Mouse (Mus musculus) bone marrow, adult 2 months (tissue): Measurements from ENCODE around the gene Gpr176. TPM values are rescaled to one million over a fixed set of nuclear protein-coding genes. Genes with fewer than 3 reads are reported as not detected.

Experiments used
- H3K27ac ChIP-seq: fragments of 200-500 bp; 2 replicates; pipeline ENCODE4 v1.5.1; 2012; ENCODE audit warnings: low read depth, mild to moderate bottlenecking, control low read depth, inconsistent platforms, low read length; ENCODE audit not compliant: control insufficient read depth, poor library complexity, insufficient read depth
- H3K4me1 ChIP-seq: fragments of 200-500 bp; 2 replicates; pipeline ENCODE4 v1.6.1; 2011; ENCODE audit warnings: low read length; ENCODE audit not compliant: control insufficient read depth, insufficient read depth
- H3K4me3 ChIP-seq: fragments of 200-500 bp; replicated peaks from 2 replicates; pipeline ENCODE3; 2011; ENCODE audit warnings: mild to moderate bottlenecking, low read depth, low read length, control low read depth; ENCODE audit not compliant: control insufficient read depth
- CTCF ChIP-seq: fragments of 200-500 bp; IDR thresholded peaks from 2 replicates; pipeline ENCODE4 v1.5.1; 2011; ENCODE audit warnings: low read length, control low read depth; ENCODE audit not compliant: control insufficient read depth, insufficient read depth
- POLR2A ChIP-seq: fragments of 200-500 bp; IDR thresholded peaks from 2 replicates; pipeline ENCODE4 v1.6.1; 2011; ENCODE audit warnings: low read depth, mild to moderate bottlenecking, control low read depth, low read length, borderline replicate concordance; ENCODE audit not compliant: control insufficient read depth
- WGBS: fragments of 180-500 bp; shearing (Covaris S2); methylation state at CpG from one replicate; pipeline ENCODE4 v1.1.7; 2018; 5-methylcytosine and 5-hydroxymethylcytosine counted together
- polyA plus RNA-seq: library from polyadenylated mRNA; stranded (reverse); fragments of >200 nt; gene quantifications from 2 replicates; pipeline ENCODE4 v1.2.4, GENCODE M21; 2011; ENCODE audit warnings: low replicate concordance; ENCODE audit not compliant: missing spikeins, insufficient read depth, insufficient read length

Gpr176 gene
- polyA plus RNA-seq, 1 experiment: not detected

GRCm38 (mm10) chr2:118245914-118246313 is 127.3 kb downstream of the Gpr176 start:
- WGBS: 8% methylated on average over 10 of the region's 10 CpGs
- no peak overlapping the region for H3K27ac ChIP-seq
- H3K4me1 ChIP-seq: no peaks in the 10 kb centered on the region
- no peak overlapping the region for H3K4me3 ChIP-seq
- TF ChIP-seq POLR2A (no peak), CTCF (peak; percentile 76)

GRCm38 (mm10) chr2:118236196-118236595 is 137.0 kb downstream of the Gpr176 start:
- WGBS: 81% methylated on average over 7 of the region's 7 CpGs
- TF ChIP-seq POLR2A: no peak
- TF ChIP-seq CTCF: no peak

GRCm38 (mm10) chr2:118235614-118236013 is 137.6 kb downstream of the Gpr176 start:
- WGBS: 77% methylated on average over 3 of the region's 3 CpGs
- H3K4me3 ChIP-seq: no peak overlapping the region
- H3K27ac ChIP-seq: no peak overlapping the region
- TF ChIP-seq POLR2A: no peak
- H3K4me1 ChIP-seq: no peaks in the 10 kb centered on the region

More at GRCm38 (mm10) chr2:118236196-118236595, 137.0 kb downstream of the Gpr176 start:
- Histone ChIP-seq H3K27ac (no peak overlapping the region), H3K4me3 (no peak overlapping the region), H3K4me1 (no peaks in the 10 kb centered on the region)

GRCm38 (mm10) chr2:118230544-118230943 is 142.7 kb downstream of the Gpr176 start:
- Histone ChIP-seq H3K27ac (no peak overlapping the region), H3K4me1 (no peaks in the 10 kb centered on the region), H3K4me3 (no peak overlapping the region)
- WGBS: 78% methylated on average over 3 of the region's 3 CpGs
- no peak for TF ChIP-seq CTCF
- TF ChIP-seq POLR2A: no peak

GRCm38 (mm10) chr2:118228486-118229079 is 144.6 kb downstream of the Gpr176 start:
- Histone ChIP-seq H3K4me1 (no peaks in the 10 kb centered on the region), H3K4me3 (no peak overlapping the region), H3K27ac (no peak overlapping the region)
- TF ChIP-seq POLR2A: no peak
- TF ChIP-seq CTCF: no peak
- WGBS: 83% methylated on average over 4 of the region's 4 CpGs

Other genes starting within 250 kb of the Gpr176 start
- gene Fsip1, start 116.5 kb downstream of the Gpr176 start, polyA plus RNA-seq: not detected in 2 replicates
- 5.7 and 8.7 TPM in 2 replicates for gene Eif2ak4, start 15.2 kb upstream of the Gpr176 start, polyA plus RNA-seq
- 110 and 142 TPM in 2 replicates for gene Srp14, start 106.3 kb upstream of the Gpr176 start, polyA plus RNA-seq
- 7.3 and 8.8 TPM in 2 replicates for gene Bmf, start 176.3 kb upstream of the Gpr176 start, polyA plus RNA-seq
- gene Bub1b, start 224.8 kb upstream of the Gpr176 start, polyA plus RNA-seq: 35.3 and 44.1 TPM in 2 replicates